In genomic region chr14:3208272-3209152, GRCm38 (mm10) we compare ENCODE assay signal across 8 mouse cellular contexts. TPM values are rescaled to one million over a fixed set of nuclear protein-coding genes. Genes with fewer than 3 reads are reported as not detected.
DNase-seq lines count a peak whose midpoint lies in the region; ATAC-seq and TF ChIP-seq lines count a peak whose summit lies in the region.
"Not testable (repeated sequence)": the region's sequence is repeated elsewhere in the genome, so short reads cannot be mapped to it uniquely, and the experiment has no call there.
"Had no signal": no experiment of that assay in that cellular context is flagged by ENCODE, and none has a peak within 500 bp of the region (broad histone marks: within the 10 kb centered on the region; RNA-seq: fewer than 3 reads in every experiment).

TSS of gene D830030K20Rik (plus strand) at chr14:3208488.

- 0 out of 2 replicates have a peak, but pooled peaks have one; percentile 46 for ATAC-seq in forebrain, embryonic 12.5 days (ENCODE audit: low FRiP score)
- ATAC-seq in heart, embryonic 16.5 days (replicated peaks; ENCODE audit: extremely low read depth, insufficient read depth, low FRiP score); intestine, postnatal 0 days; limb, embryonic 14.5 days (ENCODE audit: low FRiP score, low read depth): not testable (repeated sequence)

- H3K4me3 ChIP-seq in forebrain, embryonic 12.5 days (replicated peaks): peak within 1 kb of the TSS; percentile 51
- H3K4me3 ChIP-seq in heart, embryonic 16.5 days (ENCODE audit: low read length): peak within 1 kb of the TSS; percentile 61
- H3K4me3 ChIP-seq in intestine, postnatal 0 days (ENCODE audit: low read depth, low read length): peak within 1 kb of the TSS; percentile 35
- peak within 1 kb of the TSS; percentile 35 for H3K4me3 ChIP-seq in limb, embryonic 14.5 days (replicated peaks; ENCODE audit: low read length)
- peak within 1 kb of the TSS; percentile 61 for H3K4me3 ChIP-seq in midbrain, embryonic 10.5 days

- under 1% methylated on average over 22 of the region's 62 CpGs for WGBS in forebrain, embryonic 12.5 days
- WGBS in heart, embryonic 16.5 days: under 1% methylated on average over 20 of the region's 62 CpGs
- 0% methylated on average over 17 of the region's 62 CpGs for WGBS in intestine, postnatal 0 days
- WGBS in limb, embryonic 14.5 days: 0% methylated on average over 3 of the region's 62 CpGs
- WGBS in midbrain, embryonic 10.5 days: under 1% methylated on average over 24 of the region's 62 CpGs

- not testable (repeated sequence) for H3K36me3 ChIP-seq in forebrain, embryonic 12.5 days (replicated peaks); heart, embryonic 16.5 days (ENCODE audit: control insufficient read depth, insufficient read depth); intestine, postnatal 0 days (ENCODE audit: control insufficient read depth, insufficient read depth); limb, embryonic 14.5 days (ENCODE audit: control insufficient read depth, insufficient read depth, low read length); midbrain, embryonic 10.5 days

- DNase-seq in cerebellum, postnatal 14 days: peak; percentile 3 to 5
- DNase-seq in limb, embryonic 14.5 days (ENCODE audit: low spot score): not testable (repeated sequence)
- DNase-seq in midbrain, embryonic 10.5 days (ENCODE audit: low spot score): peak; percentile 36
- peak; percentile 2 for DNase-seq in right cerebral cortex, adult 18-20 months

- peak within 1 kb of the TSS; percentile 80 for H3K4me2 ChIP-seq in forebrain, embryonic 12.5 days
- H3K4me2 ChIP-seq in heart, embryonic 16.5 days (ENCODE audit: low read depth, low read length): peak within 1 kb of the TSS; percentile 74
- peak within 1 kb of the TSS; percentile 78 for H3K4me2 ChIP-seq in intestine, postnatal 0 days (replicated peaks; ENCODE audit: low read depth)
- H3K4me2 ChIP-seq in limb, embryonic 14.5 days (replicated peaks; ENCODE audit: low read depth, low read length, severe bottlenecking): peak within 1 kb of the TSS; percentile 61

- not testable (repeated sequence) for H3K27ac ChIP-seq in forebrain, embryonic 12.5 days; heart, embryonic 16.5 days (ENCODE audit: low read length); intestine, postnatal 0 days (ENCODE audit: low read depth, low read length); limb, embryonic 14.5 days (replicated peaks; ENCODE audit: low read depth, low read length)
- 0 out of 2 replicates have a peak within 1 kb of the TSS, but pooled peaks have one; percentile 46 for H3K27ac ChIP-seq in midbrain, embryonic 10.5 days (replicated peaks)

- H3K9ac ChIP-seq in forebrain, embryonic 12.5 days: peak within 1 kb of the TSS; percentile 59; the same call in 1 of the 2 replicates
- H3K9ac ChIP-seq in heart, embryonic 16.5 days (ENCODE audit: low read length): peak within 1 kb of the TSS; percentile 63; the same call in 1 of the 2 replicates
- not testable (repeated sequence) for H3K9ac ChIP-seq in intestine, postnatal 0 days (ENCODE audit: low read depth, low read length)
- peak within 1 kb of the TSS; percentile 45 for H3K9ac ChIP-seq in limb, embryonic 14.5 days (ENCODE audit: low read depth, low read length, severe bottlenecking)

- not testable (repeated sequence) for TF ChIP-seq CTCF in intestine, postnatal 0 days (IDR thresholded peaks at IDR 0.05; ENCODE audit: low read depth)

- H3K9me3 ChIP-seq in forebrain, embryonic 12.5 days; heart, embryonic 16.5 days (replicated peaks; ENCODE audit: control insufficient read depth, low read length); intestine, postnatal 0 days (ENCODE audit: control insufficient read depth); limb, embryonic 14.5 days (ENCODE audit: control insufficient read depth, low read length); midbrain, embryonic 10.5 days (replicated peaks): not testable (repeated sequence)

- TF ChIP-seq POLR2A in limb, embryonic 14.5 days (IDR thresholded peaks at IDR 0.05; ENCODE audit: borderline replicate concordance, extremely low read depth, insufficient read depth, insufficient read length): not testable (repeated sequence)

- H3K4me1 ChIP-seq in forebrain, embryonic 12.5 days; heart, embryonic 16.5 days (ENCODE audit: control insufficient read depth, insufficient read depth, low read length); intestine, postnatal 0 days (replicated peaks; ENCODE audit: control insufficient read depth, insufficient read depth, low read length); limb, embryonic 14.5 days (ENCODE audit: control insufficient read depth, insufficient read depth, low read length); midbrain, embryonic 10.5 days: not testable (repeated sequence)

- H3K27me3 ChIP-seq in forebrain, embryonic 12.5 days; heart, embryonic 16.5 days (ENCODE audit: control insufficient read depth, insufficient read depth, low read length); intestine, postnatal 0 days (replicated peaks; ENCODE audit: control insufficient read depth, insufficient read depth, low read length); limb, embryonic 14.5 days (ENCODE audit: control insufficient read depth, insufficient read depth, low read length); midbrain, embryonic 10.5 days (ENCODE audit: low read depth, poor library complexity, severe bottlenecking): not testable (repeated sequence)

RNA-seq across cellular contexts. Expression of gene D830030K20Rik, which starts in this region (rescaled TPM):
- 12.3 and 13.7 TPM in 2 replicates for polyA plus RNA-seq in forebrain, embryonic 12.5 days (2016; fragmentation: Nextera tagmentation; extraction: Ambion mirVana)
- polyA plus RNA-seq in heart, embryonic 16.5 days (2015; fragmentation: Nextera tagmentation; extraction: Ambion mirVana): 20.7 and 30.4 TPM in 2 replicates
- 10.3 and 13.0 TPM in 2 replicates for polyA plus RNA-seq in intestine, postnatal 0 days (2015; fragmentation: Nextera tagmentation; extraction: Ambion mirVana)
- polyA plus RNA-seq in limb, embryonic 14.5 days (2012; rRNA removed): 1.3 and 1.8 TPM in 2 replicates
- polyA plus RNA-seq in limb, embryonic 14.5 days (2014; fragmentation: Nextera tagmentation; extraction: Ambion mirVana): 2.0 and 3.9 TPM in 2 replicates
- polyA plus RNA-seq in midbrain, embryonic 10.5 days (2016; fragmentation: Nextera tagmentation; extraction: Ambion mirVana): 11.2 and 12.7 TPM in 2 replicates
- polyA plus RNA-seq: macrophage had no signal
